8 mouse cellular contexts compared by ENCODE assay signal in the genomic region with DNA sequence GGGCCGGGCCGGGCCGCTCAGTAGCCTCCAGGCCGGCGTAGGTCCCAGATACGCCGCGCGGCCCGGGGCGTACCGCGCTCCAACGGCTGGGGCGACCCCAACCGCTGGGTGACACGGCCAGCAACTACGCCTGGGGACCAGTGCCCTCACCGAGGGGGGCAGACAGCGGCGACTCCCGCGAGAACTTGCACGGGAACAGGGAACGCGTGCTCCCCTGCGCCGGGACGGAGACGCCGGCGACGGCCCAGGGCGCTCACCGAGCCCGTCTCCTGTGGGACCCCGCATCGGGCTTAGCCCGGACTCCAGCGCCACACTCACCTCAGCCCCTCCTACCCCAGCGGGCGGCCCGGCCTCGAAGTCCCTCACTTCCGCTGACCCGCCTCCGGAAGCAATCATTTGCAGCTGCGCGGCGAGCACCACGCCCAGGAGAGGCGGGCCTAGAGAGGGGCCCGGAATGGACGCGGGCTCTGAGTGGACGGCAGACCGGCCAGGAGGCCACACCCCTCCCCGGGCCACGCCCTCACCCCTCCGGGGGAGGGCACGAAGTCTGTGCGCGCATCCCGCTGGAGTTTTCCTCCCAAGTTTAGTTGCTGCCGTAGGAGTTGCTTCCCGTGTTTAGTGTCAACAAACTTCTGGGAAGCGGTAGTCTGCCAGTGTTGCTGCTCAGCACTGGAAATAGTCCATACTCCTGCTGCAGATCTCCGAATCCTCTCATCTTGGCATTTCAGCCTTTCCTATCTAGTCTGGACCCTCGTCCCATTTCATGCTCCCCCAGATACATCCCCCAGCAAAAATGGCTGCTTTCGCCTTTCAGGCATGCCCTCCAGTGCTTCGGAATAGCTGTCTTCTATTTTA. TPM values are rescaled to one million over a fixed set of nuclear protein-coding genes. Genes with fewer than 3 reads are reported as not detected.
DNase-seq lines count a peak whose midpoint lies in the region; ATAC-seq and TF ChIP-seq lines count a peak whose summit lies in the region.

TSS of gene Mtfr1l (minus strand) at position 456 of the 855 bp plus-strand sequence.

- TF ChIP-seq CTCF in E14TG2a.4 (conservative IDR thresholded peaks at IDR 0.05; ENCODE audit: low read length) = no peak
- TF ChIP-seq CTCF in heart, postnatal 0 days (IDR thresholded peaks at IDR 0.05; ENCODE audit: low read depth) = no peak
- TF ChIP-seq CTCF in testis, adult 2 months (IDR thresholded peaks at IDR 0.05; ENCODE audit: control insufficient read depth, insufficient read depth, insufficient replicate concordance, low read depth, low read length) = 0 out of 2 replicates have a peak, but pooled peaks have one; percentile 1

- peak within 1 kb of the TSS; percentile 91 for H3K9ac ChIP-seq in forebrain, embryonic 12.5 days
- H3K9ac ChIP-seq in heart, postnatal 0 days (replicated peaks; ENCODE audit: low read depth, low read length) = peak within 1 kb of the TSS; percentile 91
- H3K9ac ChIP-seq in liver, embryonic 16.5 days (ENCODE audit: low read depth, low read length) = peak within 1 kb of the TSS; percentile 89
- H3K9ac ChIP-seq in neural tube, embryonic 13.5 days = peak within 1 kb of the TSS; percentile 91

- no peaks in the 10 kb centered on the region for H3K9me3 ChIP-seq in E14TG2a.4 (ENCODE audit: low read length)
- no peaks in the 10 kb centered on the region for H3K9me3 ChIP-seq in forebrain, embryonic 12.5 days
- H3K9me3 ChIP-seq in heart, postnatal 0 days (replicated peaks; ENCODE audit: control insufficient read depth, low read length) = no peaks in the 10 kb centered on the region
- no peaks in the 10 kb centered on the region for H3K9me3 ChIP-seq in liver, embryonic 16.5 days (replicated peaks; ENCODE audit: control insufficient read depth, low read length)
- H3K9me3 ChIP-seq in neural tube, embryonic 13.5 days = no peaks in the 10 kb centered on the region

- WGBS in forebrain, embryonic 12.5 days = under 1% methylated on average over 71 of the region's 71 CpGs
- WGBS in heart, postnatal 0 days = under 1% methylated on average over 59 of the region's 71 CpGs
- under 1% methylated on average over 69 of the region's 71 CpGs for WGBS in liver, embryonic 16.5 days (ENCODE audit: insufficient replicate concordance)
- under 1% methylated on average over 59 of the region's 71 CpGs for WGBS in neural tube, embryonic 13.5 days

- peaks cover 35% of the 10 kb centered on the region for H3K4me1 ChIP-seq in E14TG2a.4 (replicated peaks; ENCODE audit: low read depth, low read length)
- H3K4me1 ChIP-seq in forebrain, embryonic 12.5 days = peaks cover 20% of the 10 kb centered on the region
- peaks cover 25% of the 10 kb centered on the region for H3K4me1 ChIP-seq in heart, postnatal 0 days (ENCODE audit: control insufficient read depth, insufficient read depth)
- H3K4me1 ChIP-seq in liver, embryonic 16.5 days (ENCODE audit: control insufficient read depth, low read depth, low read length) = peaks cover 28% of the 10 kb centered on the region
- H3K4me1 ChIP-seq in neural tube, embryonic 13.5 days (replicated peaks) = peaks cover 32% of the 10 kb centered on the region
- peaks cover 11% of the 10 kb centered on the region for H3K4me1 ChIP-seq in testis, adult 2 months (ENCODE audit: control insufficient read depth, insufficient read depth, low read length)

- DNase-seq in c-Kit-positive CD71-positive TER-119-positive erythroid progenitor cells, embryonic 14.5 days (ENCODE audit: low spot score) = peak; percentile 90
- DNase-seq in heart, postnatal 0 days (ENCODE audit: low spot score) = peak; percentile 98
- DNase-seq in kidney, postnatal 4 days = peak; percentile 97 to 99

- peak; percentile 85 for TF ChIP-seq POLR2A in testis, adult 2 months (IDR thresholded peaks at IDR 0.05; ENCODE audit: control insufficient read depth, low read depth, low read length)

- H3K36me3 ChIP-seq in E14TG2a.4 (ENCODE audit: insufficient read depth, low read length) = peaks cover 27% of the 10 kb centered on the region
- H3K36me3 ChIP-seq in forebrain, embryonic 12.5 days (replicated peaks) = peaks cover 32% of the 10 kb centered on the region
- H3K36me3 ChIP-seq in heart, postnatal 0 days (replicated peaks; ENCODE audit: control insufficient read depth, insufficient read depth, low read length) = peaks cover 21% of the 10 kb centered on the region
- H3K36me3 ChIP-seq in liver, embryonic 16.5 days (ENCODE audit: control insufficient read depth, insufficient read depth) = peaks cover under 1% of the 10 kb centered on the region; the same call in 1 of the 2 replicates
- peaks cover 44% of the 10 kb centered on the region for H3K36me3 ChIP-seq in neural tube, embryonic 13.5 days
- peaks cover 7% of the 10 kb centered on the region for H3K36me3 ChIP-seq in testis, adult 2 months (ENCODE audit: control insufficient read depth, insufficient read depth, low read length)

- H3K27ac ChIP-seq in forebrain, embryonic 12.5 days = peak within 1 kb of the TSS; percentile 86
- H3K27ac ChIP-seq in heart, postnatal 0 days (ENCODE audit: low read depth) = peak within 1 kb of the TSS; percentile 98
- H3K27ac ChIP-seq in liver, embryonic 16.5 days (ENCODE audit: low read length) = peak within 1 kb of the TSS; percentile 79
- peak within 1 kb of the TSS; percentile 86 for H3K27ac ChIP-seq in neural tube, embryonic 13.5 days (replicated peaks)
- peak within 1 kb of the TSS; percentile 97 for H3K27ac ChIP-seq in testis, adult 2 months (ENCODE audit: control insufficient read depth, insufficient read depth, low read depth, low read length)

- peak within 1 kb of the TSS; percentile 99 for H3K4me3 ChIP-seq in E14TG2a.4 (replicated peaks; ENCODE audit: low read length)
- H3K4me3 ChIP-seq in forebrain, embryonic 12.5 days (replicated peaks) = peak within 1 kb of the TSS; percentile 94
- peak within 1 kb of the TSS; percentile 94 for H3K4me3 ChIP-seq in heart, postnatal 0 days (ENCODE audit: low read depth, low read length)
- H3K4me3 ChIP-seq in liver, embryonic 16.5 days (ENCODE audit: low read depth, low read length) = peak within 1 kb of the TSS; percentile 96
- peak within 1 kb of the TSS; percentile 98 for H3K4me3 ChIP-seq in neural tube, embryonic 13.5 days
- peak within 1 kb of the TSS; percentile 96 for H3K4me3 ChIP-seq in testis, adult 2 months (ENCODE audit: control insufficient read depth, low read depth, low read length)

- H3K4me2 ChIP-seq in forebrain, embryonic 12.5 days = peak within 1 kb of the TSS; percentile 98
- H3K4me2 ChIP-seq in heart, postnatal 0 days (ENCODE audit: low read depth, low read length) = peak within 1 kb of the TSS; percentile 93
- H3K4me2 ChIP-seq in liver, embryonic 16.5 days (ENCODE audit: low read depth, low read length) = peak within 1 kb of the TSS; percentile 99
- H3K4me2 ChIP-seq in neural tube, embryonic 13.5 days = peak within 1 kb of the TSS; percentile 96

- H3K27me3 ChIP-seq in E14TG2a.4 (ENCODE audit: insufficient read depth, low read length) = peaks cover 4% of the 10 kb centered on the region; the same call in 1 of the 2 replicates
- no peaks in the 10 kb centered on the region for H3K27me3 ChIP-seq in forebrain, embryonic 12.5 days
- no peaks in the 10 kb centered on the region for H3K27me3 ChIP-seq in heart, postnatal 0 days (ENCODE audit: control insufficient read depth, insufficient read depth, low read length)
- H3K27me3 ChIP-seq in liver, embryonic 16.5 days (ENCODE audit: control insufficient read depth, insufficient read depth, low read depth, low read length) = no peaks in the 10 kb centered on the region
- no peaks in the 10 kb centered on the region for H3K27me3 ChIP-seq in neural tube, embryonic 13.5 days
- no peaks in the 10 kb centered on the region for H3K27me3 ChIP-seq in testis, adult 2 months (ENCODE audit: control insufficient read depth, insufficient read depth, low read length)

- TF ChIP-seq EP300 in heart, postnatal 0 days (IDR thresholded peaks at IDR 0.05; ENCODE audit: low read depth) = 0 out of 2 replicates have a peak, but pooled peaks have one; percentile 37

- ATAC-seq in forebrain, embryonic 12.5 days (ENCODE audit: low FRiP score) = peak; percentile 97
- ATAC-seq in heart, postnatal 0 days (ENCODE audit: insufficient read depth, low read depth) = peak; percentile 96
- peak; percentile 98 for ATAC-seq in liver, embryonic 16.5 days (ENCODE audit: low read depth)
- peak; percentile 98 for ATAC-seq in neural tube, embryonic 13.5 days (ENCODE audit: low read depth)

RNA-seq across cellular contexts. Expression of gene Mtfr1l, which starts in this region (rescaled TPM):
- polyA plus RNA-seq in forebrain, embryonic 12.5 days (2016; fragmentation: Nextera tagmentation; extraction: Ambion mirVana) = 125 and 129 TPM in 2 replicates
- 145 and 159 TPM in 2 replicates for total RNA-seq in heart, postnatal 0 days (2014; rRNA removed; ENCODE audit: low replicate concordance)
- polyA plus RNA-seq in heart, postnatal 0 days (2015; fragmentation: Nextera tagmentation; extraction: Ambion mirVana) = 191 and 207 TPM in 2 replicates
- polyA plus RNA-seq in liver, embryonic 16.5 days (2015; fragmentation: Nextera tagmentation; extraction: Ambion mirVana) = 36.2 and 36.4 TPM in 2 replicates
- 165 and 172 TPM in 2 replicates for polyA plus RNA-seq in neural tube, embryonic 13.5 days (2015; fragmentation: Nextera tagmentation; extraction: Ambion mirVana)
- polyA plus RNA-seq in testis, adult 2 months (2012; rRNA removed) = 286 and 306 TPM in 2 replicates

Comparison
In these comparisons a context has a peak if more than half of its experiments do, and no peak if none do; other contexts are left out.
1. Peak in every context shown above with its lines: DNase-seq, ATAC-seq, H3K4me3 ChIP-seq and H3K27ac ChIP-seq.